Mouse (Mus musculus) E14TG2a.4 (cell line): Measurements from ENCODE around the gene Ldlrad3.

Source experiments
- CTCF ChIP-seq: conservative IDR thresholded peaks from 2 replicates; pipeline ENCODE4 v1.5.1; 2014; ENCODE audit warnings: low read length
- NANOG ChIP-seq: IDR thresholded peaks from 2 replicates; pipeline ENCODE4 v1.6.1; 2014; ENCODE audit warnings: borderline replicate concordance, low read length, mixed read lengths
- POU5F1 ChIP-seq: IDR thresholded peaks from 2 replicates; pipeline ENCODE4 v1.6.1; 2014; ENCODE audit warnings: low read length, borderline replicate concordance

DNA sequence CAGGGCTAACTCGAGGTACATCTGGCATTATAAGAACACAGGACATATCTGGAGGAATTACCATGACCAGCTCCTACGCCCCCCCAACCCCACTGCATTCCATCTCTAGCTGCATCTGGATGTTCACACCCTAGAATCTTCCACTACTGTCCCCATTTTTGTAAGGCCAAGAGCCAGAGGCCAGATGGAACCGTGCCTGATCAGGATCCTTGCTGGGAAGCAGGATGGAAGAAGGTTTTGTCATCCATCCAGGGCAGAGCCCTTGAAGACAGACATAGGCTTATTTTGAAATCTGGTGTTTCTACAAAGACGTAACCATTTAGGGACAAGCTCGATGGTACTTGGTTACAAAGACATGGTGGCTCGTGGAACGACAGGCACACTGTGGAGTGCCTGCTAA, 139.7 kb downstream of the Ldlrad3 start:
- TF ChIP-seq CTCF (no peak), NANOG (no peak), POU5F1 (no peak)
